Mouse (Mus musculus) spleen, adult 18-20 months (tissue): Measurements from ENCODE around the gene Sp2.

Experiments used
- DNase-seq, 2 experiments: peaks; one replicate each; pipeline ENCODE4 v3.0.0; 2022; ENCODE audit warnings: mixed read lengths in 2 of 2

The Sp2 gene

DNA sequence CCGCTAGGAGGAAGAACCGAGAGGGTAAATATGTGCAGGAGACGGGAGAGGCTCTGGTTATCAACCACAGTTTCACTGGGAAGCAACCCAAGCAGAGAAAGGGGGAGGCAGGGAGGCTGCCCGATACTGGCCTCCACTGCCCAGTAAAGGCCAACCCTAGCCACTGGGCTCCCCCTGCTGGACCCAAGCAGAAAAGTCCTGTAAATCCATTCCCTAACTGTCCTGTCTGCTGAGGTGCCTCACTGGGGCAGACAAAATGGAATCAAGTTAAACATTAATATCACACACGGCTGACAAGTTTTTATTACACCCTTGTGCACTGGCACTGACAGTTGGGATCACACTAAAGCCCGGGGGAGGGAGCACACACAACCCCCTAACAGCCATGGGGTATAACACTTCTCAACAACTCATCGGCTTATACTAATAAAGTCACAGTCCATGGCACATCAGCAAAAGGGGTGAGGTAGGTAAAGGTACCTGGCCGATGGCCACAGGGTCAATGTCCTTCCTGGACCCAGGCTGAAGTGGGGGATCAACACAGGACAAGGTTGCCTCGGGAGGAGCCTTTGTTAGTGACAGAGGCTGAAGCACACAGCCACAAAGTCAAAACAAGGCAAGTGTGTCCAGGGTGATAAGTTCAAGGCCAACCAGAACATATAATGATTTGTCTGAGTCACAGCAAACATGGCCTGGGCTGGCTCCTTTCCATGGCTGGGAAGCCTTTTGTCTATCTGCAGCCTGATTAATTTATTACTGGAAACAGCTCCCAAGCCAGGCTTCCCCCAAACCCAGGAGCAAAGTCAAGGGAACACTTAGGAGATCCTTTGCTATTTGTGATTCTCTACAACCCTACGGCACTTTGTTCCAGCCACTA is 45.0 kb downstream of the Sp2 start:
- DNase-seq, result peak in 1 of 2 experiments; percentile 45

- no peak for DNase-seq
Observed at GRCm38 (mm10) chr11:96935872-96936650, 46.7 kb downstream of the Sp2 start.

DNA sequence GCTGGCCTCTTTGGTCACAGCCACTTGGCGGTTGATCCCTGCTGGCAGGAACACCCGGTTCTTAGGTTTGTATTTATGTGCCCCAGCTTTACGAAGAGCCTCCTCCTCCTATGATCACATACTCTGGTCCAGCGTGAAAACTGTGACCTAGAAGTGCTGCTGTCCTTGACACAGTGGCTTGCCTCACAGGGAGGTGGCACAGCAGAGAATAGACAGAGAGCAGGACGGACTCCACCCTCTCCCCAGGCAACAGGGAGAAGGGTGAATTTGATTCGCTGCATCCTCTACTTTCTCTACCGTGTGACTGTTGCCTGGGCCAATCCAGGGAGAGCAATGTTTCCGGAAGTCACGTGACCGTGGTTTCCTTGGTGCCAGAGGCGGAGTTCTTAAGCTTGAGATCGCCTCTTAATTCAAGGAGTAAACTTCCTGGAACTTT is 47.8 kb downstream of the Sp2 start:
- no peak for DNase-seq

DNA sequence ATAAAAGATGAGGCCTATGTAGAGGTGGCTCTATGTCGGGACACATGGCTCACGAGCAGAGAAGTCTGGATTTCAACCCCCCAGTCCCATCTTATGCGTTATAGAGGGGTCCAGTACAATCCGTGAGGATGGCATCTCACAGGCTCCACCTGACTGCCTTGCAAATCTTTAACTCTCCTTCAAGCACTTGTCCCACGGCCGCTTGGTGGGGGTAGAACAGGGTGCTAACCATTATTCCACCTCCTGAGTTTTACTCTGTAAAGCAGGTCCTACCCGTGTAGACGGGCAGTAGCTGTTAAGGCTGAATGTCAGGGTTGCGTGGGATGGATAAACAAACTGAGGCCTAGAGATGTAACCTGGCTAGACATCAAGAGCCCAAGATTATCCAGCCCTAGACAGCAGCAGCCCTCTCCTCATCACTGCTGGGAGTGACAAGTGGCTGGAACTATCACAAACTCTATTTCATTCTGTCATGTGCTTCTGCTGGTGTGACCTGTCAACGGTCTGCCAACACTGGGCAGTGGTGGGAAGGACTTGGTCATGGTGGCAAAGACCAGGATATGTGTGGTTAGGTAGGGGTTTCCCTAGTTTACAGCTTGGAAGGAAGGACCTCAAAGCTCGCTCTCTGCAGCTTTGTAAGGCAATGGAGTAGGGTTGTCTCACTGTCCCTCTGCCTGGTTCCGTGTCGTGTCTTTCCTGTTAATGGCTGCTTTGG is 49.0 kb downstream of the Sp2 start:
- DNase-seq, result no peak

GRCm38 (mm10) chr11:96931327-96932062 is 51.3 kb downstream of the Sp2 start:
- DNase-seq, result no peak

- no peak for DNase-seq
Observed at GRCm38 (mm10) chr11:96929766-96930331, 52.9 kb downstream of the Sp2 start.

DNA sequence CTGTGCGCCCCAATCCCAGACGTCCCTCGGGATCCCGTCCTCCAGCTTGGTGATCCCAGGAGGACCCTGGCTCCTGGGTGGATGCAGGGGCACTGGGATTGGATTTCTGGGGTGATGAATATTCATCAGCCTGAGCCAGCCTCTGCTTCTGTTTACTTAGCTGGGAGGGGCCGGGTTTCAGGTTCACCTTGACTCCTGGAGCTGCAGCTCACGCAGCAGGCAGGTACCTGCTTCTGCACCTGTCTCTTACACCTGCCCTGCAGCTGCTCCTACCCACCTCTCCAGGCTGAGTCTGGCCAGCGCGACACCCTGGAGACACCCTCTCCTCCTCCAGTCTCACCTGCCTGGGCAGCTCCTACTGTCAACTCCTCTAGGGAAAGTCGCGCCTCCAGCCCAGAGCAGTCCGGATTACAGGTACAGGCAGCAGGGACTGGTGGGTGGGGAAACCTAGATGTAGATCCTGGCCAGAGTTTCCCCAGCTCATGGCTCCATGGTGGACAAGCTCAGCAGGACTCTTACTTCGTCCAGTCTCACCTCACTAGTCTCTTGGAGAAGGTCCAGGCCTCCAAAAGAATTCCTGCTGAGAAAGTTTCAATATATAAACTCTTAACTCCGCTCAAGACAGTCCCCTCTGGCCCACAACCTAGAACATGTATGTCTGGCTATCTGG is 53.5 kb downstream of the Sp2 start:
- DNase-seq, result no peak

GRCm38 (mm10) chr11:96928691-96929090 is 54.1 kb downstream of the Sp2 start:
- DNase-seq, result no peak

- DNase-seq, result no peak
Observed at GRCm38 (mm10) chr11:96928088-96928487, 54.7 kb downstream of the Sp2 start, which contains the start of gene Prr15l. TSS of gene Prr15l (plus strand) at chr11:96928104.

DNA sequence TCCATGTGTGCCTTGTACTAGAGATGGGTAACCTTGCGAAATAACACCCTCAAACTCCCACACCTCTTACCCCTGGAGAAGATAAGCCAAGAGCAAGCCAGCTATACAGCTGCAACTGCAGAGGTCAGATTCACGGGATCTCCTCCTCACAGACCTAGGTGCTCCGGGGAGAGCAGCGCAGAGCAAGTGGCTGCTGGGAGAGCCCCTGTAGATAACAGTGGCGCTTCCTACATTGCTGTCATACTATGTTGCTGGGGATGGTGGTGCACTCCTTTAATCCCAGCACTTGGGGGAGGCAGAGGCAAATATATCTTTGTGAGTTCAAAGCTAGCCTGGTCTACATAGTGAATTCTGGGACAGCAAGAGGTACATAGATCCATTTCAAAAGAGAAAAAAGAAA is 56.2 kb downstream of the Sp2 start:
- no peak for DNase-seq

DNA sequence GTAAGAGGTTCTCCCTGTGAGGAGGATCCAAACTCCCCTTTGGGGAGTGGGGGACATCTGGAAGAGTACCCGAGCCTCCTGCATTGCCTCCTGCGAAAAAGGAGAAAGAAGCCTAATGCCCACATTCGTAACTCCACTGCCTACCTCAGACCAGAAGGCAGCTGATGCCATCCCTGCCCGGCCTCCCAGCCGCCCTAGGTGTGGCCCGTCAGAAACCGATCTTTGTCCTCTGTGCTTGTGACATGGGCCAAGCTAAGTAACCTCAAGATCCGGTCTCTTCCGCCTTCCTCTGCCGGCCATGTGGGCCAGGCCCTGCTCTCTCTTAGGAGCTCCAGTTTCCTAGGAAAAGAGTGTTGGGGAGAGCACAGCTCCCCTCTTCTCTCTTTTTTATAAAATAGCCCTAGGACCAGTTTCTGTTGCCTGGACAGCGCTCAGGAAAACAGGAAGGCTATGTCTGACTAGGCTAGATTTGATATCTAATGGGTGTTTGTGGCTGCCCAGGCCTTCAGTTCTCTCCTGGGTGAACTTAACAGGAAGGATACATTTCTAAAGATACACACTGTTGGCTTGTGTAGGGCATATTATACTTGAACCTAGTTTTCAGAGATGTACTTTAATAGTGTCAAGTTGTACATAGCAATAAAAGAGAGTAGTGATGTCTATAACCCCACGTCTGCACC is 57.1 kb downstream of the Sp2 start:
- DNase-seq, result no peak

DNA sequence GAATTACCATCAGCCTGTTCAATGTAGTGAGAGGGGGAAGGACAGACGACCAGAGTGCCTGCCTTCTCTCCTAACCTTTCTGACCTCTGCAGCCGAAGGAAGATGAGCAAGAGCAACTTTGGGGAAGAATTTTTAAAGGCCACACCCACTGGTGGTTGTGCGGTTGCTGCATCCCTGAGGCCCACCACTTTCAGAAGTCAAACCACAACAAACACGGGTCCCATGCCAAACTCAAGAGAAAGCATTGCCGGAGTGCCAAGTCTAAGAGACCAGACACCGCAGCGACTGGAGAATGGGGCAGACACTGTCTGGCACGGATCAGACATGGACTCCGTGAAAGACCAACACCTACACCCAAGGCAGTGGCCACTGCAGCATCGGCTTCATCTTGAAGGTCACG is 57.9 kb downstream of the Sp2 start:
- no peak for DNase-seq

DNA sequence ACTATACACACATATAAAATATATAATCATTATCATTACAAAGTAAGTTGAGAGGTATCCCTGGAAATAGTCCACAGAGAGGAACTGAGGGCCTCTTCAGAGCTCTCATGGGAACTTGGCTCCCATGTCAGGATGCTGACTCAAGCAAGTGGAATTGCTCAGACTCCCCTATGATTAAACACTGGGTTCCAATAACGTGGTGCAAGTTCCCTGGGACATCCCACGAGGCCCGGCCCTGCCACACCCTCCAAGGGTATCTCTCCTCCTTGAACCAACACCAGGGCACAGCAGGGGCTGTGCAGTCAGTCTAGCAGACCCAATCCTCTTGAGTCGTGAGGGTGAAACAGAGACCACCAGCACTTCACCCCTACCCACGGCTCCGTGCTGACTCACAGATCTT is 63.8 kb downstream of the Sp2 start:
- no peak for DNase-seq

DNA sequence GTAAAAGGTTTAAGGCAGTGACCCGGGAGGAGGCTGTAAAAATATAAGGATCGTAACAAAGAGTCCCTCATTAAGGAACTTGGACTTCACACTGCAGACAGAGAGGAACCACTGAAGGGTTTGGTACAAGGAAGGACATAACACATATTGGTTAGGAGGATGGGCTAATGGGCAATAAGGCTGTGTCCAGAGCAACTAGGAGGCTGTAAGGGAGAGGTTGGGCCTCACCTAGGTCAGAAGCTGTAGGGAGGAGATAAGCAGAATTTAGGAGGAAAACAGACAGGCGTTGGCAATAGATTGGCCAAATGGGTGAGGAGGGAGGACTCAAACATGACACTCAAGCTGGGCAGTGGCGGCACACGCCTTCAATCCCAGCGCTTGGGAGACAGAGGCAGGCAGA is 65.3 kb downstream of the Sp2 start:
- DNase-seq, result no peak

- DNase-seq, result no peak
Observed at GRCm38 (mm10) chr11:96916885-96917396, 65.8 kb downstream of the Sp2 start.

DNA sequence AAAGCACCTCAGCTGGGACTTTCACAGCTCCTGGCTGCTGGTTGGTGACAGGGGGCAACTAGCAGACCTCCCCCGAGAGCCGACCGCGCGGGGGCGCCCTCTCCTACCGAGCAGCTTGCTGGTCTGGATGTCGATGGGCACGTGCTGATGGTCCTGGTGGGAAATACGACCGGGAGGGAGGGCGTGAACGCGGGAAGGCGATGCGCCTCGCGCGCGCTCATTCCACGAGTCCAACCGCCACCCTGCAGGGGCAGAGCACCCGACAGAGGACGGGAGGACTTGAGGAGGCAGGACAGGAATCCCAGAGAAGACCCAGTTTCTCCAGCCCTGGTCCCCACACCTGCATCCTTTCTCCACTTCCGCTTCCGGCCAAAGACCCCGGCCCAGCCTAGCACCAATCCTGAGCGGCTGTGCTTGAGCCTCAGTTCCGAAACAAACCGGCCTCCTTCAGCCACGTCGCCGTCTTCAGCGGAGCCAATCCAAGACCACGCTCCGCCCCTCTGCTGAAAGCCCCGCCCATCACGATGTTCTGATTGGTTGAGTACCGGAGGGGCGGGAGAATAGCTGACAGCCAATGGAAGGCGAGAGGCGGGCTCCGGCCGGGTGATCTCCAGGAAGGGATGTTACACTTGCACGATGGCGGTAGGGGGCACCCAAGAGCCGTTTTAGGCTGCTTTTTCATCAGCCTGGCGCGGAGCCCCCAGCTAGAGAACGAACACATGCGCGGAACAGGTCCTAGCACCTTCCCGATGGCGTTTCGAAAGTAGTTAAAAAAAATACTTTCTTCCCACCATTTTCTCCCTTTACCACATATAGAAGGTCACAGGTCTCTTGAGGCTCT is 66.5 kb downstream of the Sp2 start, which contains the start of gene Cdk5rap3:
Gene Cdk5rap3 (minus strand): TSS at position 453 of the 841 bp plus-strand sequence.
- DNase-seq, result peak; percentile 99 to 100

DNA sequence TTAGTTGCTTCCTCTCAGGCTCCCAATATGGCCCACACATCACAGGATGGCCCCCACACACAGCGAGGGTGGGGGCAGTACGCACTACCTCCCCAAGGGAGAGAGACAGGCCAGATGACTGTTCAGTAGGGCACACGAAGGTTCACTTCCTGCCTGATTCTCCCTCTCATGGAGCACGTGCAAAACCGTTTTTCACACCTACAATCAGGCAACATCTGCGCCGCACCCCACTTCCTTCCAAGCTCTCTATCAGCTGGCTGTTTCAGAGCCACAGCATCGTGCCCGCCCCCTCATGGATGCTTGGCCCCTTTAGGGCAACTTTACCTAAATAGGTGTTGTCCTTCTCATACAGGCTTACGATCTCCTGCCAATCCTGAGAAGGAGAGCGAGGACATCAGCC is 70.1 kb downstream of the Sp2 start:
- DNase-seq, result no peak

GRCm38 (mm10) chr11:96910003-96910402 is 72.8 kb downstream of the Sp2 start:
- peak; percentile 40 to 61 for DNase-seq

DNA sequence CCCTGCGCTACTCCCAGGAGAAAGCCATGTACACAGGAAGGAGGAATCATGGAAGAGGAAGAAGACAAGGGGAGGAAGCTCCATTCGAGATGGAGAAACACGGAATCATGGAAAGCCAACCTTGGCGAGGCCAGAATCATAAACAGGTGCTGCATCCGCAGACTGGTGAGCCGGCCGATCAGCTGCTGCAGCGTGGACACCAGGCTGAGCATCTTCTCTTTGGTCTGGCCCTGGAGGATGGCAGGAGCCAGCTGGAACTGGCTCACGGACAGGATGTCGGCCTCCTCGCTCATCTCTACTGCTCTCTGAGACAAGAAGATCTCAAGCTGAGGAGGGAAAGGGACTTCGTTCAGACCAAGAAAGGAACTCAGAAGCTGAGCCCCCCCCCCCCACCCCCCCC is 74.2 kb downstream of the Sp2 start:
- DNase-seq, result no peak
